Mouse (Mus musculus): ENCODE results near the gene Lcn2. TPM values are rescaled to one million over a fixed set of nuclear protein-coding genes. Genes with fewer than 3 reads are reported as not detected.
"Not testable (repeated sequence)": the region's sequence is repeated elsewhere in the genome, so short reads cannot be mapped to it uniquely, and the experiment has no call there.

The Lcn2 gene
- polyA plus RNA-seq, 1 experiment: 9.4 TPM

DNA sequence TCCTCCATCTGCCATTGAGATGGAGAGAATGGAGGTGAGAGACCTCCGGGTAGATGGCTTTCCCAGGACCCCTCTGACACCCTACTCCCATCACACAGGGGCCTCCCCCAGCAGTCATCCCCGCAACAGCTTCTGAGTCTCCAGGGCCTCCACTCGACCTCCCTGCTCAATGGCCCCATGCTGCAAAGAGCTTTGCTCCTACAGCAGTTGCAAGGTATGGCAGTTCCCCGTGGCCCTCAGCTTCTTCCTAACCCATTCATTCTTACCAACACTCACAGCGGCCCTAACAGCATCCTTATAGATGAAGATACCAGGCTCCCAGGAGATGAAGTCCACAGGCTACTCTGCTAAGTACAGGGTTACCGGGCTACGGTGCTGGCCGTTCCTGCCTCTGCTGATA is 23.9 kb downstream of the Lcn2 start:
- no peak for DNase-seq
- WGBS: 83% methylated on average over 8 of the region's 8 CpGs
- Histone ChIP-seq H3K4me3 (ENCODE audit: insufficient read depth, low read depth, low read length) (no peak overlapping the region), H3K4me1 (ENCODE audit: control insufficient read depth, insufficient read depth, low read length) (no peaks in the 10 kb centered on the region; the same call in 1 of the 2 replicates), H3K36me3 (ENCODE audit: control insufficient read depth, insufficient read depth, low read length) (no peaks in the 10 kb centered on the region), H3K27me3 (replicated peaks; ENCODE audit: control insufficient read depth, insufficient read depth, low read length) (no peaks in the 10 kb centered on the region), H3K27ac (ENCODE audit: insufficient read depth, low read depth, low read length) (no peak overlapping the region)
- TF ChIP-seq POLR2A (IDR thresholded peaks at IDR 0.05; ENCODE audit: low read depth, low read length) (no peak), CTCF (conservative IDR thresholded peaks at IDR 0.05; ENCODE audit: insufficient read depth, insufficient read length, low read depth, low read length) (no peak)

GRCm38 (mm10) chr2:32363376-32364106 is 24.5 kb downstream of the Lcn2 start:
- H3K4me3 ChIP-seq (ENCODE audit: insufficient read depth, low read depth, low read length): peak overlapping the region; percentile 86
- H3K4me1 ChIP-seq (ENCODE audit: control insufficient read depth, insufficient read depth, low read length): no peaks in the 10 kb centered on the region; the same call in 1 of the 2 replicates
- TF ChIP-seq POLR2A (IDR thresholded peaks at IDR 0.05; ENCODE audit: low read depth, low read length): no peak
- no peak for TF ChIP-seq CTCF (conservative IDR thresholded peaks at IDR 0.05; ENCODE audit: insufficient read depth, insufficient read length, low read depth, low read length)
- WGBS: 6% methylated on average over 19 of the region's 19 CpGs
- peak overlapping the region; percentile 72 for H3K27ac ChIP-seq (ENCODE audit: insufficient read depth, low read depth, low read length)
- peak; percentile 78 for DNase-seq
- no peaks in the 10 kb centered on the region for H3K36me3 ChIP-seq (ENCODE audit: control insufficient read depth, insufficient read depth, low read length)
- no peaks in the 10 kb centered on the region for H3K27me3 ChIP-seq (replicated peaks; ENCODE audit: control insufficient read depth, insufficient read depth, low read length)

DNA sequence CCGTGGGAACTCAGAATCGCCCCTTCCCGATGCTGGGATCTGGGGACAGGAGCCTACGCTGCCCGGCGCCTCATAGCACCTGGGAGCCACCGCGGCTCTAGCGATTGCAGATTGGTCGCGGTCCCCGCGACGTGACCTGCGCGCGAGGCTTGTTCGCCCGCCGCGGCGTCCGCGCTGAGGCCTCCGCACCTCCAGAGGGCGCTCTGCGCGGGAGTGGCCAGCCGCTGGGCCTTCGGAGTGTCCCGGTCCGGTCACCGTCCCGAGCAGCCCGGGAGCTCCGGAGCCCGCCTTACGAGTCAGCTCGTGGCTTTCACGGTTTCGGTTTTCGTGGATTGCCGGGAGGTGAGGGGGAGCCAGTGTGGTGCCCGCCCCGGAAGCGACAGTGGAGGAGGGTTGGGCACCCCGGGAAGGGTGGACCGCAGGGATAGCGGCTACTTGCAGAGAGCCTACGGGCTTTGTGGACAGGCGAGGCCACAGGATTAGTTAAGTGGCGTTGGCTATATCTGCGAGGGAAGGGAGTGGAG is 25.2 kb downstream of the Lcn2 start:
- peak; percentile 96 for DNase-seq
- H3K36me3 ChIP-seq (ENCODE audit: control insufficient read depth, insufficient read depth, low read length): no peaks in the 10 kb centered on the region
- peak; percentile 77 for TF ChIP-seq CTCF (conservative IDR thresholded peaks at IDR 0.05; ENCODE audit: insufficient read depth, insufficient read length, low read depth, low read length)
- TF ChIP-seq POLR2A (IDR thresholded peaks at IDR 0.05; ENCODE audit: low read depth, low read length): peak; percentile 13
- H3K4me3 ChIP-seq (ENCODE audit: insufficient read depth, low read depth, low read length): peak overlapping the region; percentile 86
- peak overlapping the region; percentile 72 for H3K27ac ChIP-seq (ENCODE audit: insufficient read depth, low read depth, low read length)
- H3K27me3 ChIP-seq (replicated peaks; ENCODE audit: control insufficient read depth, insufficient read depth, low read length): no peaks in the 10 kb centered on the region
- WGBS: under 1% methylated on average over 53 of the region's 53 CpGs
- H3K4me1 ChIP-seq (ENCODE audit: control insufficient read depth, insufficient read depth, low read length): no peaks in the 10 kb centered on the region; the same call in 1 of the 2 replicates

GRCm38 (mm10) chr2:32362274-32362673 is 25.8 kb downstream of the Lcn2 start:
- H3K27me3 ChIP-seq (replicated peaks; ENCODE audit: control insufficient read depth, insufficient read depth, low read length); H3K4me1 ChIP-seq (ENCODE audit: control insufficient read depth, insufficient read depth, low read length); H3K36me3 ChIP-seq (ENCODE audit: control insufficient read depth, insufficient read depth, low read length); DNase-seq: not testable (repeated sequence)
- peak overlapping the region; percentile 72 for H3K27ac ChIP-seq (ENCODE audit: insufficient read depth, low read depth, low read length)
- H3K4me3 ChIP-seq (ENCODE audit: insufficient read depth, low read depth, low read length): peak overlapping the region; percentile 86
- WGBS: 25% methylated on average over 5 of the region's 5 CpGs

DNA sequence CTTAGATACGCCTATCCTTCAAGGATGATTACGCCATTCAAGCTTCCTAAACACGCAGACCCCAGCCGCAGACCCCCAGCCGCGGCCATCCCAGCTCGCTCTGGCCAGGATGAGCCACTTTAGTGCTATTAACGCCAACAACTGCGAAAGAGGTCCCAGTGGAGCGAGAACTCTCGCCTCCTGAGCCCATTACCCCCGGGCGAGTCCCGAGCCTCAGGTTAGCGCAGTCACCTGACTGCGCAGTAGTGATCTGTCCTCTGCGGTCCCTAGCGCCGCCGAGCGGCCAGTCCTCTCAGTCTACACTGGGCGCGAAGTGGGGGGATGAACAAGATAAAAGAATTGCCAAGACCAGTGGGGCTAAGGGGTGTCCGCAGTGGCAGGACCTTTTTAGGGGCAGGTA is 26.6 kb downstream of the Lcn2 start:
- WGBS: 3% methylated on average over 24 of the region's 24 CpGs
- peak; percentile 54 for TF ChIP-seq CTCF (conservative IDR thresholded peaks at IDR 0.05; ENCODE audit: insufficient read depth, insufficient read length, low read depth, low read length)
- TF ChIP-seq POLR2A (IDR thresholded peaks at IDR 0.05; ENCODE audit: low read depth, low read length): no peak
- no peaks in the 10 kb centered on the region for H3K27me3 ChIP-seq (replicated peaks; ENCODE audit: control insufficient read depth, insufficient read depth, low read length)
- peak overlapping the region; percentile 47 for H3K4me3 ChIP-seq (ENCODE audit: insufficient read depth, low read depth, low read length)
- no peaks in the 10 kb centered on the region; the same call in 1 of the 2 replicates for H3K4me1 ChIP-seq (ENCODE audit: control insufficient read depth, insufficient read depth, low read length)
- DNase-seq: peak; percentile 82
- peak overlapping the region; percentile 34; the same call in 1 of the 2 replicates for H3K27ac ChIP-seq (ENCODE audit: insufficient read depth, low read depth, low read length)
- H3K36me3 ChIP-seq (ENCODE audit: control insufficient read depth, insufficient read depth, low read length): no peaks in the 10 kb centered on the region

DNA sequence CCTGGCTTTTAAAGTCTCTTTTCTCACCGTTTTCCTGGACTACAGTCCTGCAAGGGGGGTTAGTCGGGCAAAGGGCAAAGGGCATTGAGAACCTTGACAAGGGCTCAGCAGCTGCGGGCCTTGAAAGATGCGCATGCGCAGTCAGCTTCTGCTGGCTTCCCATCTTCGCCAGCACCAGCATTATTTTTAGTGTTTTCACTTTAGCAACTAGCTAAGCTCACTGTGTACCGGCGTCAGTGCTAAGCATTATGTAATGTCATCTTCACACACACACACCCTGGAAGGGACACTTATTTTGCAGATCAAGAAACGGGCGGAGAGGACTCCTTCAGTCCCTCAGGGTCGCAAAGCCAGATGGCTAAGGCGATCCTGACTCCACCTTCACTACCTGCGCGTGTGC is 27.3 kb downstream of the Lcn2 start:
- Histone ChIP-seq H3K36me3 (ENCODE audit: control insufficient read depth, insufficient read depth, low read length) (no peaks in the 10 kb centered on the region), H3K27ac (ENCODE audit: insufficient read depth, low read depth, low read length) (peak overlapping the region; percentile 51; the same call in 1 of the 2 replicates), H3K4me3 (ENCODE audit: insufficient read depth, low read depth, low read length) (peak overlapping the region; percentile 53), H3K4me1 (ENCODE audit: control insufficient read depth, insufficient read depth, low read length) (no peaks in the 10 kb centered on the region; the same call in 1 of the 2 replicates), H3K27me3 (replicated peaks; ENCODE audit: control insufficient read depth, insufficient read depth, low read length) (no peaks in the 10 kb centered on the region)
- WGBS: 7% methylated on average over 14 of the region's 14 CpGs
- TF ChIP-seq POLR2A (IDR thresholded peaks at IDR 0.05; ENCODE audit: low read depth, low read length): no peak
- no peak for TF ChIP-seq CTCF (conservative IDR thresholded peaks at IDR 0.05; ENCODE audit: insufficient read depth, insufficient read length, low read depth, low read length)
- peak; percentile 93 for DNase-seq

DNA sequence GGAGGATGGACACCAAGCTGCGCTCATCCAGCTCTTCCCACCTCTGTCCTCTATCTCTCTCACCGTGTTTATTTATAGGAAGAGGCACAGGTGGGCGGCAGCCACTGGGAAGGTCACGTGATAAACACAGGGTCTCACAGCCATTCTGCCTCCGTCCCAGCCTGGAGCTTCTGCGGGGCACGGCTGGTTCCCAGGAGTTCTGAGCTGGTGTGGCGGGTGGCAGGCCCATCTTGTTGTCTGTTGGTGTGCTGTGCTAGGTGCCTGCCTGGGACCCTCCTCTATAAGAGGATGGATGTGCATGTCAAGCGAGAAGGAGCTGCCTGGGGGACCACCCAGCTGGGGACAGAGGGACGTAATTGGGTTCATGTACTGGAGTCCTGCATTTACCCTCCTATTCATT is 29.7 kb downstream of the Lcn2 start:
- 77% methylated on average over 10 of the region's 10 CpGs for WGBS
- no peak for DNase-seq
- no peak for TF ChIP-seq CTCF (conservative IDR thresholded peaks at IDR 0.05; ENCODE audit: insufficient read depth, insufficient read length, low read depth, low read length)
- no peak for TF ChIP-seq POLR2A (IDR thresholded peaks at IDR 0.05; ENCODE audit: low read depth, low read length)
- no peaks in the 10 kb centered on the region for H3K27me3 ChIP-seq (replicated peaks; ENCODE audit: control insufficient read depth, insufficient read depth, low read length)
- no peak overlapping the region for H3K4me3 ChIP-seq (ENCODE audit: insufficient read depth, low read depth, low read length)
- H3K27ac ChIP-seq (ENCODE audit: insufficient read depth, low read depth, low read length): no peak overlapping the region
- H3K4me1 ChIP-seq (ENCODE audit: control insufficient read depth, insufficient read depth, low read length): peaks cover 2% of the 10 kb centered on the region; the same call in 1 of the 2 replicates
- H3K36me3 ChIP-seq (ENCODE audit: control insufficient read depth, insufficient read depth, low read length): no peaks in the 10 kb centered on the region
